Mouse (Mus musculus): ENCODE data around the gene Gfod1.

GRCm38 (mm10) chr13:43187736-43188135, 116.2 kb downstream of the Gfod1 start:
- TF ChIP-seq POLR2A (IDR thresholded peaks at IDR 0.05; ENCODE audit: borderline replicate concordance, insufficient read depth, low read length) (no peak), CTCF (IDR thresholded peaks at IDR 0.05; ENCODE audit: borderline replicate concordance, insufficient read depth, low read depth, low read length) (no peak)

All from cerebellum, adult 2 months (tissue).